Mouse (Mus musculus): Measurements from ENCODE around the gene Dctn2. TPM values are rescaled to one million over a fixed set of nuclear protein-coding genes. Genes with fewer than 3 reads are reported as not detected.

The Dctn2 gene
- polyA plus RNA-seq, 1 experiment from 2014 or later: 135 TPM

GRCm38 (mm10) chr10:127228897-127229296 lies 37.3 kb upstream of the Dctn2 start:
- 23% methylated on average over 4 of the region's 4 CpGs for WGBS (ENCODE audit: insufficient replicate concordance)

GRCm38 (mm10) chr10:127230693-127231092 lies 35.5 kb upstream of the Dctn2 start:
- no peaks in the 10 kb centered on the region for H3K36me3 ChIP-seq (ENCODE audit: control insufficient read depth, insufficient read depth, low read length)
- H3K4me3 ChIP-seq (ENCODE audit: low read depth, low read length): no peak overlapping the region
- no peak overlapping the region for H3K27ac ChIP-seq (ENCODE audit: low read depth, low read length)
- H3K9me3 ChIP-seq (replicated peaks; ENCODE audit: control insufficient read depth, low read length): no peaks in the 10 kb centered on the region
- 78% methylated on average over 12 of the region's 12 CpGs for WGBS (ENCODE audit: insufficient replicate concordance)
- H3K9ac ChIP-seq (ENCODE audit: low read depth, low read length): no peak overlapping the region
- no peaks in the 10 kb centered on the region for H3K4me1 ChIP-seq (ENCODE audit: control insufficient read depth, insufficient read depth, low read length)
- H3K27me3 ChIP-seq (ENCODE audit: control insufficient read depth, insufficient read depth, low read length): 0 out of 2 replicates have a peak, but pooled peaks cover 4% of the 10 kb centered on the region
- no peak for ATAC-seq (replicated peaks; ENCODE audit: insufficient number of reproducible peaks, low FRiP score, low TSS enrichment)
- H3K4me2 ChIP-seq: no peak overlapping the region

More at GRCm38 (mm10) chr10:127228897-127229296, 37.3 kb upstream of the Dctn2 start:
- Histone ChIP-seq H3K27ac (ENCODE audit: low read depth, low read length) (no peak overlapping the region), H3K4me3 (ENCODE audit: low read depth, low read length) (no peak overlapping the region), H3K9ac (ENCODE audit: low read depth, low read length) (no peak overlapping the region), H3K27me3 (ENCODE audit: control insufficient read depth, insufficient read depth, low read length) (0 out of 2 replicates have a peak, but pooled peaks cover 4% of the 10 kb centered on the region), H3K36me3 (ENCODE audit: control insufficient read depth, insufficient read depth, low read length) (no peaks in the 10 kb centered on the region), H3K9me3 (replicated peaks; ENCODE audit: control insufficient read depth, low read length) (no peaks in the 10 kb centered on the region), H3K4me2 (no peak overlapping the region), H3K4me1 (ENCODE audit: control insufficient read depth, insufficient read depth, low read length) (no peaks in the 10 kb centered on the region)
- ATAC-seq (replicated peaks; ENCODE audit: insufficient number of reproducible peaks, low FRiP score, low TSS enrichment): no peak

- Histone ChIP-seq H3K27ac (ENCODE audit: low read depth, low read length) (no peak overlapping the region), H3K9me3 (replicated peaks; ENCODE audit: control insufficient read depth, low read length) (no peaks in the 10 kb centered on the region), H3K4me3 (ENCODE audit: low read depth, low read length) (no peak overlapping the region), H3K4me2 (no peak overlapping the region), H3K4me1 (ENCODE audit: control insufficient read depth, insufficient read depth, low read length) (no peaks in the 10 kb centered on the region), H3K27me3 (ENCODE audit: control insufficient read depth, insufficient read depth, low read length) (0 out of 2 replicates have a peak, but pooled peaks cover 4% of the 10 kb centered on the region), H3K36me3 (ENCODE audit: control insufficient read depth, insufficient read depth, low read length) (no peaks in the 10 kb centered on the region), H3K9ac (ENCODE audit: low read depth, low read length) (no peak overlapping the region)
- ATAC-seq (replicated peaks; ENCODE audit: insufficient number of reproducible peaks, low FRiP score, low TSS enrichment): no peak
- 73% methylated on average over 14 of the region's 14 CpGs for WGBS (ENCODE audit: insufficient replicate concordance)
Measured at GRCm38 (mm10) chr10:127231741-127232140, 34.4 kb upstream of the Dctn2 start.

GRCm38 (mm10) chr10:127233141-127233540 lies 33.0 kb upstream of the Dctn2 start:
- no peak for ATAC-seq (replicated peaks; ENCODE audit: insufficient number of reproducible peaks, low FRiP score, low TSS enrichment)
- H3K36me3 ChIP-seq (ENCODE audit: control insufficient read depth, insufficient read depth, low read length): no peaks in the 10 kb centered on the region
- H3K4me1 ChIP-seq (ENCODE audit: control insufficient read depth, insufficient read depth, low read length): no peaks in the 10 kb centered on the region
- no peak overlapping the region for H3K9ac ChIP-seq (ENCODE audit: low read depth, low read length)
- WGBS (ENCODE audit: insufficient replicate concordance): 73% methylated on average over 9 of the region's 9 CpGs
- no peak overlapping the region for H3K4me2 ChIP-seq
- H3K27ac ChIP-seq (ENCODE audit: low read depth, low read length): no peak overlapping the region
- H3K4me3 ChIP-seq (ENCODE audit: low read depth, low read length): no peak overlapping the region
- peaks cover 12% of the 10 kb centered on the region for H3K27me3 ChIP-seq (ENCODE audit: control insufficient read depth, insufficient read depth, low read length)
- no peaks in the 10 kb centered on the region for H3K9me3 ChIP-seq (replicated peaks; ENCODE audit: control insufficient read depth, low read length)

GRCm38 (mm10) chr10:127236541-127236940 lies 29.6 kb upstream of the Dctn2 start:
- H3K36me3 ChIP-seq (ENCODE audit: control insufficient read depth, insufficient read depth, low read length): 0 out of 2 replicates have a peak, but pooled peaks cover 2% of the 10 kb centered on the region
- H3K4me1 ChIP-seq (ENCODE audit: control insufficient read depth, insufficient read depth, low read length): 0 out of 2 replicates have a peak, but pooled peaks cover 3% of the 10 kb centered on the region
- H3K9ac ChIP-seq (ENCODE audit: low read depth, low read length): no peak overlapping the region
- H3K27ac ChIP-seq (ENCODE audit: low read depth, low read length): no peak overlapping the region
- no peaks in the 10 kb centered on the region for H3K9me3 ChIP-seq (replicated peaks; ENCODE audit: control insufficient read depth, low read length)
- H3K4me2 ChIP-seq: no peak overlapping the region
- H3K4me3 ChIP-seq (ENCODE audit: low read depth, low read length): no peak overlapping the region
- WGBS (ENCODE audit: insufficient replicate concordance): 41% methylated on average over 9 of the region's 9 CpGs
- peaks cover 23% of the 10 kb centered on the region for H3K27me3 ChIP-seq (ENCODE audit: control insufficient read depth, insufficient read depth, low read length)
- no peak for ATAC-seq (replicated peaks; ENCODE audit: insufficient number of reproducible peaks, low FRiP score, low TSS enrichment)

GRCm38 (mm10) chr10:127238241-127238824 lies 27.8 kb upstream of the Dctn2 start:
- 54% methylated on average over 18 of the region's 18 CpGs for WGBS (ENCODE audit: insufficient replicate concordance)
- H3K4me3 ChIP-seq (ENCODE audit: low read depth, low read length): no peak overlapping the region

GRCm38 (mm10) chr10:127250810-127251209 lies 15.4 kb upstream of the Dctn2 start:
- Histone ChIP-seq H3K4me3 (ENCODE audit: low read depth, low read length) (no peak overlapping the region), H3K27ac (ENCODE audit: low read depth, low read length) (no peak overlapping the region), H3K9ac (ENCODE audit: low read depth, low read length) (no peak overlapping the region), H3K27me3 (ENCODE audit: control insufficient read depth, insufficient read depth, low read length) (no peaks in the 10 kb centered on the region), H3K4me2 (no peak overlapping the region), H3K36me3 (ENCODE audit: control insufficient read depth, insufficient read depth, low read length) (no peaks in the 10 kb centered on the region), H3K4me1 (ENCODE audit: control insufficient read depth, insufficient read depth, low read length) (no peaks in the 10 kb centered on the region), H3K9me3 (replicated peaks; ENCODE audit: control insufficient read depth, low read length) (no peaks in the 10 kb centered on the region)
- 77% methylated on average over 5 of the region's 5 CpGs for WGBS (ENCODE audit: insufficient replicate concordance)
- no peak for ATAC-seq (replicated peaks; ENCODE audit: insufficient number of reproducible peaks, low FRiP score, low TSS enrichment)

More at GRCm38 (mm10) chr10:127238241-127238824, 27.8 kb upstream of the Dctn2 start:
- Histone ChIP-seq H3K36me3 (ENCODE audit: control insufficient read depth, insufficient read depth, low read length) (0 out of 2 replicates have a peak, but pooled peaks cover 2% of the 10 kb centered on the region), H3K4me2 (no peak overlapping the region), H3K9ac (ENCODE audit: low read depth, low read length) (no peak overlapping the region), H3K27me3 (ENCODE audit: control insufficient read depth, insufficient read depth, low read length) (peaks cover 23% of the 10 kb centered on the region), H3K9me3 (replicated peaks; ENCODE audit: control insufficient read depth, low read length) (no peaks in the 10 kb centered on the region), H3K4me1 (ENCODE audit: control insufficient read depth, insufficient read depth, low read length) (0 out of 2 replicates have a peak, but pooled peaks cover 3% of the 10 kb centered on the region), H3K27ac (ENCODE audit: low read depth, low read length) (no peak overlapping the region)
- ATAC-seq (replicated peaks; ENCODE audit: insufficient number of reproducible peaks, low FRiP score, low TSS enrichment): no peak

- Histone ChIP-seq H3K27ac (ENCODE audit: low read depth, low read length) (no peak overlapping the region), H3K4me3 (ENCODE audit: low read depth, low read length) (no peak overlapping the region), H3K4me1 (ENCODE audit: control insufficient read depth, insufficient read depth, low read length) (no peaks in the 10 kb centered on the region), H3K9ac (ENCODE audit: low read depth, low read length) (no peak overlapping the region), H3K9me3 (replicated peaks; ENCODE audit: control insufficient read depth, low read length) (no peaks in the 10 kb centered on the region), H3K36me3 (ENCODE audit: control insufficient read depth, insufficient read depth, low read length) (no peaks in the 10 kb centered on the region), H3K4me2 (no peak overlapping the region), H3K27me3 (ENCODE audit: control insufficient read depth, insufficient read depth, low read length) (no peaks in the 10 kb centered on the region)
- WGBS (ENCODE audit: insufficient replicate concordance): 16% methylated on average over 14 of the region's 14 CpGs
- ATAC-seq (replicated peaks; ENCODE audit: insufficient number of reproducible peaks, low FRiP score, low TSS enrichment): peak; percentile 72; the same call in 1 of the 2 replicates
Measured at GRCm38 (mm10) chr10:127255625-127256345, 10.4 kb upstream of the Dctn2 start.

Data from heart, embryonic 11.5 days (tissue).